In the genomic region with DNA sequence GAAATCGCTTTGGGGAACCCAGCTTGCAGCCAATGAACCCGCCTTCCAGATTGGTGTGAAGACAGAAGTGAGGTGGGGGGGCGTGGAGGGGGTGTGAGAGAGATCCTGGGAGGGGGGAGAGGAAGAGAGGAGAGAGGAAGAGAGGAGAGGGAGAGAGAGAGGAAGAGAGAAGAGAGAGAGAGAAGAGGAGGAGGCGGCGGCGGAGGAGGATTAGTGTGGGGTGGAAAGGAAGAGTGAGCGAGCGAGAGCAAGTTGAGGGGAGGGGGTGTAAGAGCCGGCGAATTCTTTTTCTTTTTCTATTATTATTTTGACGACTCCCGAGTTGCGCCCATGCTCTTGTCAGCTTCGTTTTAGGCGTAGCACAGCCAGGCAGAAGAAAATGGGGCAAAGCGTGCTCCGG, we compare ENCODE assay signal across 8 mouse cellular contexts. TPM values are rescaled to one million over a fixed set of nuclear protein-coding genes. Genes with fewer than 3 reads are reported as not detected.
A peak's percentile ranks its signal among the peaks of the same experiment; 100 is the strongest.
DNase-seq lines count a peak whose midpoint lies in the region; ATAC-seq and TF ChIP-seq lines count a peak whose summit lies in the region.
"Had no signal": no experiment of that assay in that cellular context is flagged by ENCODE, and none has a peak within 500 bp of the region (broad histone marks: within the 10 kb centered on the region; RNA-seq: fewer than 3 reads in every experiment).

No protein-coding gene starts in this region.

- 28% methylated on average over 16 of the region's 17 CpGs for WGBS in forebrain, embryonic 14.5 days
- WGBS in limb, embryonic 13.5 days, result 16% methylated on average over 17 of the region's 17 CpGs
- 23% methylated on average over 13 of the region's 17 CpGs for WGBS in olfactory bulb, adult 2 months

- H3K4me2 ChIP-seq in forebrain, embryonic 14.5 days (ENCODE audit: low read length), result peak overlapping the region; percentile 62
- H3K4me2 ChIP-seq in limb, embryonic 13.5 days (replicated peaks), result peak overlapping the region; percentile 73

- H3K4me1 ChIP-seq in brown adipose tissue, adult 24 weeks (ENCODE audit: control insufficient read depth, insufficient read depth, insufficient read length, low read length), result no peaks in the 10 kb centered on the region
- no peaks in the 10 kb centered on the region for H3K4me1 ChIP-seq in forebrain, embryonic 14.5 days (ENCODE audit: control insufficient read depth, insufficient read depth, low read length)
- no peaks in the 10 kb centered on the region for H3K4me1 ChIP-seq in limb, embryonic 13.5 days
- H3K4me1 ChIP-seq in olfactory bulb, adult 2 months (ENCODE audit: control insufficient read depth, insufficient read depth, low read length), result peaks cover 3% of the 10 kb centered on the region; the same call in 1 of the 2 replicates

- peak; percentile 18 to 43 for DNase-seq in left cerebral cortex, adult 18-20 months (ENCODE audit: low spot score in 2 of 2)
- no peak for DNase-seq in left cerebral cortex, adult 11 months (ENCODE audit: low spot score)
- DNase-seq in forebrain, embryonic 14.5 days (ENCODE audit: low spot score), result peak; percentile 17
- DNase-seq in spleen, adult 18-20 months, result no peak

- peak overlapping the region; percentile 44 for H3K4me3 ChIP-seq in brown adipose tissue, adult 24 weeks (ENCODE audit: insufficient read depth, low read depth, low read length)
- peak overlapping the region; percentile 39 for H3K4me3 ChIP-seq in forebrain, embryonic 14.5 days (ENCODE audit: low read depth, low read length)
- H3K4me3 ChIP-seq in limb, embryonic 13.5 days, result peak overlapping the region; percentile 47
- H3K4me3 ChIP-seq in olfactory bulb, adult 2 months (ENCODE audit: insufficient read depth, low read depth, low read length), result peak overlapping the region; percentile 69
- H3K4me3 ChIP-seq: myocyte had no signal

- no peak for TF ChIP-seq CTCF in olfactory bulb, adult 2 months (IDR thresholded peaks at IDR 0.05; ENCODE audit: insufficient read depth, low read depth, low read length)

- H3K27me3 ChIP-seq in forebrain, embryonic 14.5 days (replicated peaks; ENCODE audit: control insufficient read depth, insufficient read depth, low read length), result no peaks in the 10 kb centered on the region
- peaks cover 6% of the 10 kb centered on the region; the same call in 1 of the 2 replicates for H3K27me3 ChIP-seq in limb, embryonic 13.5 days

- H3K27ac ChIP-seq in brown adipose tissue, adult 24 weeks (replicated peaks; ENCODE audit: low read depth, low read length), result no peak overlapping the region
- no peak overlapping the region for H3K27ac ChIP-seq in forebrain, embryonic 14.5 days (ENCODE audit: low read depth, low read length)
- H3K27ac ChIP-seq in limb, embryonic 13.5 days, result no peak overlapping the region
- H3K27ac ChIP-seq in olfactory bulb, adult 2 months (ENCODE audit: insufficient read depth, low read depth, low read length), result peak overlapping the region; percentile 79

- H3K36me3 ChIP-seq in forebrain, embryonic 14.5 days (ENCODE audit: control insufficient read depth, insufficient read depth, low read length), result no peaks in the 10 kb centered on the region
- no peaks in the 10 kb centered on the region for H3K36me3 ChIP-seq in limb, embryonic 13.5 days

- TF ChIP-seq POLR2A in olfactory bulb, adult 2 months (IDR thresholded peaks at IDR 0.05; ENCODE audit: insufficient read depth, low read depth, low read length), result no peak

- H3K9me3 ChIP-seq in forebrain, embryonic 14.5 days (replicated peaks; ENCODE audit: control insufficient read depth, low read length), result no peaks in the 10 kb centered on the region
- H3K9me3 ChIP-seq in limb, embryonic 13.5 days, result no peaks in the 10 kb centered on the region

- peak; percentile 41 for ATAC-seq in forebrain, embryonic 14.5 days
- ATAC-seq in limb, embryonic 13.5 days (ENCODE audit: low FRiP score, low read depth), result no peak; the same call in 1 of the 2 replicates

- peak overlapping the region; percentile 59 for H3K9ac ChIP-seq in forebrain, embryonic 14.5 days (ENCODE audit: low read length)
- H3K9ac ChIP-seq in limb, embryonic 13.5 days, result peak overlapping the region; percentile 62

RNA-seq across cellular contexts. Expression of gene Gria3, which starts 0.5 kb away (rescaled TPM):
- total RNA-seq in left cerebral cortex, adult 18-20 months (2021), result 100 to 1,000 TPM; 192 to 215 TPM
- 0.28 and 1.3 TPM in 2 replicates for polyA plus RNA-seq in brown adipose tissue, adult 24 weeks (2012; ENCODE audit: insufficient read depth, insufficient read length, missing spikeins)
- 6.7 and 11.0 TPM in 2 replicates for polyA plus RNA-seq in forebrain, embryonic 14.5 days (2014; fragmentation: Nextera tagmentation; extraction: Ambion mirVana)
- polyA plus RNA-seq in limb, embryonic 13.5 days (2015; fragmentation: Nextera tagmentation; extraction: Ambion mirVana), result 7.1 and 7.3 TPM in 2 replicates
- 58.7 and 288 TPM in 2 replicates for polyA plus RNA-seq in olfactory bulb, adult 2 months (2012; ENCODE audit: insufficient read depth, insufficient read length, low replicate concordance, missing spikeins)

Comparison
In these comparisons a context has a peak if more than half of its experiments do, and no peak if none do; other contexts are left out.
1. DNase-seq: peak in left cerebral cortex, adult 18-20 months (2 of 2) and forebrain, embryonic 14.5 days (single experiment); none in left cerebral cortex, adult 11 months (single experiment) and spleen, adult 18-20 months (0 of 2).
2. Peak in every context shown above with its lines, with median percentiles within 50 percentile points of each other: H3K4me3 ChIP-seq.